Mouse (Mus musculus) heart, embryonic 13.5 days (tissue): ENCODE measurements around the gene Krt33a. TPM values are rescaled to one million over a fixed set of nuclear protein-coding genes. Genes with fewer than 3 reads are reported as not detected.

ENCODE experiments used
- ATAC-seq: fragments of 200-750 bp; cut with Nextera tagmentation; 2 replicates; pipeline ENCODE4 v1.8.0; 2017; ENCODE audit warnings: moderate TSS enrichment; ENCODE audit not compliant: insufficient number of reproducible peaks, low FRiP score, low TSS enrichment; ENCODE audit errors: extremely low read depth
- H3K27ac ChIP-seq: fragments of 300-500 bp; sonication (generic); replicated peaks from 2 replicates; pipeline ENCODE4 v1.5.1; 2015; ENCODE audit warnings: moderate library complexity, mild to moderate bottlenecking, inconsistent platforms
- H3K27me3 ChIP-seq: fragments of 300-500 bp; sonication (generic); replicated peaks from 2 replicates; pipeline ENCODE4 v1.6.1; 2015; ENCODE audit warnings: mild to moderate bottlenecking, inconsistent platforms
- H3K36me3 ChIP-seq: fragments of 300-500 bp; sonication (generic); 2 replicates; pipeline ENCODE4 v1.6.1; 2015; ENCODE audit warnings: mild to moderate bottlenecking, inconsistent platforms
- H3K4me1 ChIP-seq: fragments of 300-500 bp; sonication (generic); 2 replicates; pipeline ENCODE4 v1.6.1; 2015; ENCODE audit warnings: inconsistent platforms
- H3K4me2 ChIP-seq: fragments of 300-500 bp; sonication (generic); 2 replicates; pipeline ENCODE4 v1.6.1; 2015; ENCODE audit warnings: inconsistent platforms, mild to moderate bottlenecking, moderate library complexity
- H3K4me3 ChIP-seq: fragments of 300-500 bp; sonication (generic); 2 replicates; pipeline ENCODE4 v1.5.1; 2015; ENCODE audit warnings: moderate library complexity, mild to moderate bottlenecking, inconsistent platforms
- H3K9ac ChIP-seq: fragments of 300-500 bp; sonication (generic); 2 replicates; pipeline ENCODE4 v1.6.1; 2015; ENCODE audit warnings: inconsistent platforms, mild to moderate bottlenecking, moderate library complexity
- H3K9me3 ChIP-seq: fragments of 300-500 bp; sonication (generic); 2 replicates; pipeline ENCODE4 v1.6.1; 2016; ENCODE audit warnings: inconsistent platforms
- WGBS: fragments of 180-500 bp; shearing (Covaris S2); methylation state at CpG from one replicate; pipeline ENCODE4 v1.1.7; 2015; ENCODE audit warnings: mixed read lengths; 5-methylcytosine and 5-hydroxymethylcytosine counted together
- polyA plus RNA-seq: library from polyadenylated mRNA; unstranded; fragments of >200 nt; fragmentation: Nextera tagmentation; extraction: Ambion mirVana; gene quantifications from 2 replicates; pipeline ENCODE4 v1.2.1, GENCODE M21; 2015

Gene Krt33a
- not detected in 2 replicates for polyA plus RNA-seq

DNA sequence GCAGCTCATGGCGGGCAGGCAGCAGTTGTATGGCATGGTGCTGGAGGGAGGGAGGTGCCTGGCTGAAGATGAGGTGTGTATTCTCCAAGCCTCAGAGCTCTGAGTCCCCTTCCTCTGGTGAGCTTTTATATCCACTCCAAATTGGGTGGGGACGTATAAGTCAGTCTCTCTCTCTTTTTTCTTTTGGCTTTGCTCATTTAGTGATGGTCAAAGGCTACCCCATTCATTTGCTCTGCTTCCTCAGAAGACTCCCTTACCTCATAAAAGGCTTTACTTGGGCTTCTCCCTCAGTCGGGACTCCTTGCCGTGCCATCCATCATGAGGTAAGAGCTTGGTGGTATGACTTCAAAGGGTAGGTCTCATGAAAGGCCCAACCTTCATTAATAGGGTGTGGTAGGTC, at the start of gene Krt33a:
Krt33a (minus strand) TSS at position 101 of the 400 bp plus-strand sequence.
- H3K9ac ChIP-seq = no peak within 1 kb of the TSS
- no peak within 1 kb of the TSS for H3K27ac ChIP-seq
- H3K27me3 ChIP-seq = no peaks in the 10 kb centered on the region
- no peaks in the 10 kb centered on the region for H3K36me3 ChIP-seq
- WGBS = 69% methylated on average over 4 of the region's 4 CpGs
- H3K4me1 ChIP-seq = no peaks in the 10 kb centered on the region
- ATAC-seq = no peak
- H3K4me2 ChIP-seq = no peak within 1 kb of the TSS
- no peak within 1 kb of the TSS for H3K4me3 ChIP-seq
- no peaks in the 10 kb centered on the region for H3K9me3 ChIP-seq

DNA sequence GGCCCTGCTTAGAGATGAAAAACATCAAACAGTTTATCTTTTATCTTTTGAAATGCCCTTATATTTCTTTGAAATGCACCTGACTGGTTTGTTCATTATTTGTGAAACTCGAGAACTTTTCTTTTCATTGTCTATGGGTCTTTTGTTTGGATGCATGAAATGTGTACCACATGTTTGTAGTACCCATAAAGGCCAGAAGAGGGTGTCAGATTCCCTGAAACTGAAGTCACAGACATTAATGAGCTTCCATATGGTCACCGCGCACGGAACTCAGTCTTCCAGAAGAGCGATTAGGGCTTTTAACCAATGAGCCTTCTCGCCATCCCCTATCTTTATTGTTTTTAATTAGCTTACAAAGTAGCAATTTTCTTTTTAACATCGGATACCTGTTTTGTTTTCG, 42.9 kb upstream of the Krt33a start:
- Histone ChIP-seq H3K9me3 (no peaks in the 10 kb centered on the region), H3K4me3 (no peak overlapping the region), H3K27me3 (0 out of 2 replicates have a peak, but pooled peaks cover 3% of the 10 kb centered on the region), H3K36me3 (no peaks in the 10 kb centered on the region), H3K9ac (no peak overlapping the region), H3K4me2 (no peak overlapping the region), H3K27ac (no peak overlapping the region), H3K4me1 (no peaks in the 10 kb centered on the region)
- WGBS = 71% methylated on average over 8 of the region's 8 CpGs
- ATAC-seq = no peak

- Histone ChIP-seq H3K9ac (no peak overlapping the region), H3K4me1 (no peaks in the 10 kb centered on the region), H3K27me3 (0 out of 2 replicates have a peak, but pooled peaks cover 3% of the 10 kb centered on the region), H3K36me3 (no peaks in the 10 kb centered on the region), H3K9me3 (no peaks in the 10 kb centered on the region), H3K4me2 (no peak overlapping the region), H3K4me3 (no peak overlapping the region), H3K27ac (no peak overlapping the region)
- no peak for ATAC-seq
- 60% methylated on average over 9 of the region's 9 CpGs for WGBS
Observed at GRCm38 (mm10) chr11:100055686-100056655, 40.0 kb upstream of the Krt33a start.

DNA sequence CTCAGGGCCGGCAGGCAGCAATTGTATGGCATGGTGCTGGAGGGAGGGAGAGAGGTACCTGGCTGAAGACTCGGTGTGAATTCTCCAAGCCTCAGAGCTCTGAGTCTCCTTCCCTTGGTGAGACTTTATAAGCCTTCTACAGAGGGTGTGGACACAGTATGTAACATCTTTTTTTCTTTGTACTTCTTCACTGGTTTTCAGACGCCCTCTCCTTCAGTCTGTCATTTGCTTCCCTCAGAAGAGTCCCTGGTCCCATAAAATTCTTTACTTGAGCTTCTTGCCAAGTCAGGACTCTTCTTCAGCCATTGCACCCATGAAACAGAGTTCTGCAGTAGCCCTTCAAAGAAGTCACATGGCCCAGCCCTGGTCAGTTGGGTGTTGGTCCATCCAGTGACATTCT, 34.4 kb upstream of the Krt33a start, which contains the start of gene Krt31:
Krt31 (minus strand) TSS at position 101 of the 400 bp plus-strand sequence.
- no peaks in the 10 kb centered on the region for H3K27me3 ChIP-seq
- no peaks in the 10 kb centered on the region for H3K36me3 ChIP-seq
- peaks cover 15% of the 10 kb centered on the region for H3K4me1 ChIP-seq
- H3K9me3 ChIP-seq = no peaks in the 10 kb centered on the region
- WGBS = 80% methylated on average over 3 of the region's 3 CpGs
- H3K4me2 ChIP-seq = no peak within 1 kb of the TSS
- H3K27ac ChIP-seq = no peak within 1 kb of the TSS
- no peak for ATAC-seq
- H3K4me3 ChIP-seq = no peak within 1 kb of the TSS
- H3K9ac ChIP-seq = no peak within 1 kb of the TSS

- no peak overlapping the region for H3K27ac ChIP-seq
- H3K9ac ChIP-seq = no peak overlapping the region
- peaks cover 15% of the 10 kb centered on the region for H3K4me1 ChIP-seq
- WGBS = 43% methylated on average over 2 of the region's 2 CpGs
- no peak overlapping the region for H3K4me3 ChIP-seq
- no peak overlapping the region for H3K4me2 ChIP-seq
- no peak for ATAC-seq
- no peaks in the 10 kb centered on the region for H3K27me3 ChIP-seq
- H3K36me3 ChIP-seq = no peaks in the 10 kb centered on the region
- no peaks in the 10 kb centered on the region for H3K9me3 ChIP-seq
Observed at GRCm38 (mm10) chr11:100047193-100047592, 31.2 kb upstream of the Krt33a start.

DNA sequence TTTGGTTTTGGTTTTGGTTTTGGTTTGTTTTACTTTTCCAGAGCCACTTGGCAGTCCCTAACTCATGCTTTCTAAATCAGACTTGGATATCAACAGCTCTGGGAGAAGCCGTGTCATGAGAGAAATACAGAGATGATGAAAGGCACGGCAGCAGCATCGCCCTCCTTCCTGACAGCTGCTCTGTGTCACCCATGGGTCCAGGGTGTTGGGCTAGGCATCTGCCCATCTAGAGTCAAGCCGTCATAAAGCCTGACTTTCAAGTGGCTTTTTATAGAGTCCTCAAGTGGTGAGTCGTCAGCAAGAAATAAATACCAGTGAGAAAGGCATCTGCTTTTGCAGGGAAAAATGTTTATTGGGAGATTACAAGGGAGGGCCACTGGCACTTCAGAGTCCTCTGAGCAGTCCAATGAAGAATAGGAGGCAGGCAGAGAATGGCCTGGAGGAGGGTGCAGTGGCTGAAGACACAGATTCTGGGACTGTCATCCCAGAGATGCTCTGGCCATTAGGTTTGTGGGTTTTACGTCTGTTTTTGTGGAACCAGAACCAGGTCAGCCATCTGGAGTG, 30.4 kb upstream of the Krt33a start:
- 35% methylated on average over 6 of the region's 6 CpGs for whole genome bisulfite sequencing
- Histone ChIP-seq H3K27ac (no peak overlapping the region), H3K4me2 (peak overlapping the region; percentile 46), H3K4me3 (no peak overlapping the region), H3K4me1 (peaks cover 15% of the 10 kb centered on the region), H3K36me3 (no peaks in the 10 kb centered on the region), H3K9ac (no peak overlapping the region), H3K9me3 (no peaks in the 10 kb centered on the region), H3K27me3 (no peaks in the 10 kb centered on the region)
- no peak for ATAC-seq

DNA sequence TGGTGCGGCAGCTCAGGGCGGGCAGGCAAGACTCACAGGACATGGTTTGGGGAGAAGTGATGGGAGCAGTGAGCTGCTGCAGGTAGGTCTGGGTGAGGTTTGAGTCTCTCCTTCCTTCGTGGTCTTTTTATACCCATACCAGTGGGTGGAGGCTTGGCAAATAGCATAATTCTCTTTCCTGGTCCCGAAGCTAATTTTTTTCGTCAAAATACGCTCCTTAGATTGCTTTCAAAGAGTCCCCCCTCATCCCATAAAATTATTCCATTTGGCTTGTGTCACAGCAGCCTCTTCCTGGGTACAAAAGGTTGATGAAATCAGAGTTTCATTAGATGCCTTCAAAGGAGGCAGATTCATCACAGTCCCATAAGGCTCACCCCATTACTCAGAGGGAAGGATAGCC, 25.4 kb upstream of the Krt33a start, which contains the start of gene Krt34:
Krt34 (minus strand) TSS at position 101 of the 400 bp plus-strand sequence.
- Histone ChIP-seq H3K27me3 (peaks cover 5% of the 10 kb centered on the region; the same call in 1 of the 2 replicates), H3K4me2 (no peak within 1 kb of the TSS), H3K9me3 (no peaks in the 10 kb centered on the region), H3K4me3 (no peak within 1 kb of the TSS), H3K36me3 (no peaks in the 10 kb centered on the region), H3K27ac (no peak within 1 kb of the TSS), H3K9ac (no peak within 1 kb of the TSS), H3K4me1 (peaks cover 4% of the 10 kb centered on the region)
- ATAC-seq = no peak
- WGBS = 75% methylated on average over 6 of the region's 6 CpGs

- H3K36me3 ChIP-seq = no peaks in the 10 kb centered on the region
- no peaks in the 10 kb centered on the region for H3K9me3 ChIP-seq
- no peak within 1 kb of the TSS for H3K4me2 ChIP-seq
- H3K27me3 ChIP-seq = 0 out of 2 replicates have a peak, but pooled peaks cover 5% of the 10 kb centered on the region
- 77% methylated on average over 6 of the region's 6 CpGs for WGBS
- no peak within 1 kb of the TSS for H3K9ac ChIP-seq
- H3K27ac ChIP-seq = no peak within 1 kb of the TSS
- H3K4me3 ChIP-seq = no peak within 1 kb of the TSS
- ATAC-seq = no peak
- H3K4me1 ChIP-seq = no peaks in the 10 kb centered on the region
Observed at GRCm38 (mm10) chr11:100029768-100030167, 13.8 kb upstream of the Krt33a start, which contains the start of gene Krt33b. Krt33b (minus strand) TSS chr11:100029868.

DNA sequence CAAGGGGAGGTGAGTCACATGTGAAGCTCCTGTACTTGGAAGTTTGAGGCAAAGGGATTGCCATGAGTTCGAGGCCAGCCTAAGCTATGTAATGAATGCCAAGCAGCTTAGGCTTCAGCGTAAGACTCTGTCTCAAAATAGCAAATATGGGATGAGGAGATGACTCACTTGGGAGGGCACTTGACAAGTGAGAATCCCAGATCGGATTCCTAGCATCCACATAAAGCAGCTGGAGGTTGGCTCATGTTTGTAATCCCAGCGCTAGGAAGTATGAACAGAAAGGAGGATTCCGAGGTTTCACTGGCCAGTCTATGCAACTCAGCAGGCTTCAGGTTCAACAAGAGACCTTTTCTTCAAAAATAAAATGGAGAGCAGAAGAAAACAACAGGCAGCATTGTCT, 5.4 kb upstream of the Krt33a start:
- Histone ChIP-seq H3K4me1 (no peaks in the 10 kb centered on the region), H3K27me3 (no peaks in the 10 kb centered on the region)

DNA sequence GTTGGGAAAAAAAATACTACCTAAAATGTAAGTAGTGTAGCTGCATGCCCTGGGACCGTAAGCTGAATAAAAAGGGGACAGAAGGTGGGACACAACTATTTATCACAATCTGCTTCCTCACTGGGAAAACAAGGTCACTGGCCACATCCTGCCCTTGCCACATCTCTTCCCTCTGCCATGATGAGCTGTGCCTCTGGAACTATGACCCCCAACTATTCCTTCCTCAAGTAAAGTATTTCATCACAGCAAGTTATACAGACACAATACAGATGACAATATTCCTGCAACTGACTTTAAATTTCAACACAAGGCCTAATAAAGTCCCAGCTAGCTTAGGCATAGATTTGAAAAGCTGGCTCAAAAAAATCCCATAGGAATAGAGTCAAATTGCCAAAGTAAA, 3.5 kb upstream of the Krt33a start:
- H3K4me1 ChIP-seq = no peaks in the 10 kb centered on the region
- ATAC-seq = no peak
- WGBS = 73% methylated on average over 1 of the region's 1 CpGs
- no peaks in the 10 kb centered on the region for H3K27me3 ChIP-seq
- no peak overlapping the region for H3K4me3 ChIP-seq
- no peaks in the 10 kb centered on the region for H3K36me3 ChIP-seq
- no peak overlapping the region for H3K27ac ChIP-seq
- H3K4me2 ChIP-seq = no peak overlapping the region
- H3K9me3 ChIP-seq = no peaks in the 10 kb centered on the region
- no peak overlapping the region for H3K9ac ChIP-seq

More for the DNA sequence above, 5.4 kb upstream of the Krt33a start:
- H3K36me3 ChIP-seq = no peaks in the 10 kb centered on the region
- no peak overlapping the region for H3K4me2 ChIP-seq
- ATAC-seq = no peak
- no peak overlapping the region for H3K4me3 ChIP-seq
- no peak overlapping the region for H3K27ac ChIP-seq
- H3K9me3 ChIP-seq = no peaks in the 10 kb centered on the region
- no peak overlapping the region for H3K9ac ChIP-seq
- 54% methylated on average over 5 of the region's 5 CpGs for WGBS

GRCm38 (mm10) chr11:100013691-100014171, 2.3 kb downstream of the Krt33a start:
- Histone ChIP-seq H3K27ac (no peak overlapping the region), H3K4me1 (no peaks in the 10 kb centered on the region), H3K36me3 (no peaks in the 10 kb centered on the region), H3K4me2 (no peak overlapping the region), H3K27me3 (0 out of 2 replicates have a peak, but pooled peaks cover under 1% of the 10 kb centered on the region), H3K9ac (no peak overlapping the region), H3K9me3 (no peaks in the 10 kb centered on the region), H3K4me3 (no peak overlapping the region)
- 60% methylated on average over 4 of the region's 4 CpGs for WGBS
- no peak for ATAC-seq
